Mouse (Mus musculus): ENCODE data around the gene Scyl1.
"Not testable (repeated sequence)": the region's sequence is repeated elsewhere in the genome, so short reads cannot be mapped to it uniquely, and the experiment has no call there.

The Scyl1 gene

GRCm38 (mm10) chr19:5803041-5803880 is 32.0 kb upstream of the Scyl1 start:
- peak; percentile 100 for DNase-seq (ENCODE audit: low read depth, low spot score)

- DNase-seq (ENCODE audit: low read depth, low spot score) = no peak
These were observed 31.5 kb upstream of the Scyl1 start for GRCm38 (mm10) chr19:5802787-5803040.

- peak; percentile 97 for DNase-seq (ENCODE audit: low read depth, low spot score)
These were observed 31.0 kb upstream of the Scyl1 start for GRCm38 (mm10) chr19:5802011-5802786.

- no peak for DNase-seq (ENCODE audit: low read depth, low spot score)
These were observed 30.3 kb upstream of the Scyl1 start for GRCm38 (mm10) chr19:5801432-5801964.

- DNase-seq (ENCODE audit: low read depth, low spot score) = no peak
These were observed 29.6 kb upstream of the Scyl1 start for GRCm38 (mm10) chr19:5800632-5801431.

- no peak for DNase-seq (ENCODE audit: low read depth, low spot score)
These were observed 29.1 kb upstream of the Scyl1 start for GRCm38 (mm10) chr19:5800350-5800631.

- DNase-seq (ENCODE audit: low read depth, low spot score) = no peak
These were observed 28.5 kb upstream of the Scyl1 start for GRCm38 (mm10) chr19:5799566-5800349.

GRCm38 (mm10) chr19:5798700-5799479 is 27.7 kb upstream of the Scyl1 start:
- DNase-seq (ENCODE audit: low read depth, low spot score) = no peak

GRCm38 (mm10) chr19:5797381-5798111 is 26.3 kb upstream of the Scyl1 start:
- DNase-seq (ENCODE audit: low read depth, low spot score) = no peak

- no peak for DNase-seq (ENCODE audit: low read depth, low spot score)
These were observed 25.4 kb upstream of the Scyl1 start for GRCm38 (mm10) chr19:5796573-5797111.

GRCm38 (mm10) chr19:5795668-5796572 is 24.7 kb upstream of the Scyl1 start:
- DNase-seq (ENCODE audit: low read depth, low spot score) = no peak

- no peak for DNase-seq (ENCODE audit: low read depth, low spot score)
These were observed 23.8 kb upstream of the Scyl1 start for GRCm38 (mm10) chr19:5794771-5795576.

- not testable (repeated sequence) for DNase-seq (ENCODE audit: low read depth, low spot score)
These were observed 22.9 kb upstream of the Scyl1 start for GRCm38 (mm10) chr19:5793917-5794770.

GRCm38 (mm10) chr19:5793116-5793515 is 21.9 kb upstream of the Scyl1 start:
- DNase-seq (ENCODE audit: low read depth, low spot score) = no peak

GRCm38 (mm10) chr19:5791329-5791728 is 20.1 kb upstream of the Scyl1 start:
- DNase-seq (ENCODE audit: low read depth, low spot score) = no peak

- DNase-seq (ENCODE audit: low read depth, low spot score) = no peak
These were observed 17.8 kb upstream of the Scyl1 start for GRCm38 (mm10) chr19:5789066-5789465.

- DNase-seq (ENCODE audit: low read depth, low spot score) = no peak
These were observed 17.4 kb upstream of the Scyl1 start for GRCm38 (mm10) chr19:5788620-5789019.

Data from skeletal muscle tissue, adult 2 months (tissue).